Mouse (Mus musculus) megakaryocyte, embryonic 14.5 days (primary cell): ENCODE measurements around the gene C1ra.

Experiments
- FLI1 ChIP-seq: IDR thresholded peaks from 2 replicates; pipeline ENCODE4 v1.6.1; 2012; ENCODE audit warnings: low read length, inconsistent platforms, mixed read lengths
- GATA1 ChIP-seq: IDR thresholded peaks from 3 replicates; pipeline ENCODE4 v1.6.1; 2012; ENCODE audit warnings: mixed read lengths, low read length, inconsistent platforms, borderline replicate concordance

DNA sequence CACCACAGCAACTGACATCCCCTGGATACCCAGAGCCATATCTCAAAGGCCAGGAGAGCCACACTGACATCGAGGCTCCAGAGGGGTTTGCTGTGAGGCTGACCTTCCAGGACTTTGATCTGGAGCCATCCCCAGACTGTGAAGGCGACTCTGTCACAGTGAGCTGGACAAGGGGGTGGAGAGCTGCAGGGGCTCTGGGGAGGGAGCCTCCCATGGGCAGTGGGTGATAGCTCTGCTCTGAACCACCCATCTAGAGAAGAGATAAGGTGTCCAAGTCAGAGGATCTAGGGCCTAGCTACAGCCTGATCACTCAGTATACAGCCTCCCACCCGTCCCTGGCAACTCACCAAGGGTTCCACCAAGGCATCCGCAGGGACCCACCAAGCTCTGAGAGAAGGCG, 18.3 kb upstream of the C1ra start:
- TF ChIP-seq FLI1: no peak
- no peak for TF ChIP-seq GATA1
